16 mouse cellular contexts compared by ENCODE assay signal in the genomic region with DNA sequence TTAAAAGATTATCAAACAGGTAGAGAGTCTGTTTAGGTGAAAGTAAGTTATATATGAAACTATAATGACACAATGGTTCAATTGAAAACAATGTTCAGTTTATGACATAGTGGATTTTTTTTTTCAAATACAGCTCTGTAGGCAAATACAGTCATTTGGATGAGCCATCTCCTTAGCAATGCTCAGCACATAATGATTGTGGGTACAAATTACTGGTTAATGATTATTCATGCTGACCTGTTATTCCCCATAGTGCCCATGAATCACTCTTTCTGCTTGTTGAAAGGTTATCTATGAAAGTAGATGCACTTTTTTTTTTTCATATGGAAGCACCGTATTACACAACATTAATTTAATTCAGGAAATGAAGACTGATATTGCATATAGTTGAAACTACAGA.
"Had no signal": no experiment of that assay in that cellular context is flagged by ENCODE, and none has a peak within 500 bp of the region (broad histone marks: within the 10 kb centered on the region; RNA-seq: fewer than 3 reads in every experiment).

No protein-coding gene starts in this region.

- H3K9me3 ChIP-seq: limb, embryonic 15.5 days; liver, embryonic 12.5 days; liver, embryonic 15.5 days had no signal

- H3K4me3 ChIP-seq: kidney, embryonic 15.5 days; limb, embryonic 12.5 days; limb, embryonic 15.5 days; liver, embryonic 12.5 days; liver, embryonic 15.5 days had no signal

- DNase-seq: kidney, adult 11 months; kidney, postnatal 10 days; kidney, postnatal 4 days; left cerebral cortex, postnatal 4 days; lung, adult 2 months; lung, postnatal 14 days; lung, postnatal 4 days; thymus, adult 2 months; thymus, postnatal 14 days had no signal

- H3K4me2 ChIP-seq: kidney, embryonic 15.5 days; limb, embryonic 12.5 days; limb, embryonic 15.5 days; liver, embryonic 12.5 days; liver, embryonic 15.5 days; midbrain, embryonic 11.5 days had no signal

- H3K9ac ChIP-seq: kidney, embryonic 15.5 days; limb, embryonic 12.5 days; limb, embryonic 15.5 days; liver, embryonic 12.5 days; liver, embryonic 15.5 days had no signal

- H3K27me3 ChIP-seq: kidney, embryonic 15.5 days; limb, embryonic 12.5 days; limb, embryonic 15.5 days; liver, embryonic 12.5 days; liver, embryonic 15.5 days had no signal

- H3K36me3 ChIP-seq: kidney, embryonic 15.5 days; limb, embryonic 12.5 days; limb, embryonic 15.5 days; liver, embryonic 12.5 days; liver, embryonic 15.5 days had no signal

- H3K4me1 ChIP-seq: kidney, embryonic 15.5 days; limb, embryonic 15.5 days had no signal

- H3K27ac ChIP-seq: kidney, embryonic 15.5 days; limb, embryonic 12.5 days; limb, embryonic 15.5 days; liver, embryonic 12.5 days; liver, embryonic 15.5 days; stomach, postnatal 0 days had no signal

- ATAC-seq: liver, embryonic 12.5 days had no signal
